Mouse (Mus musculus) ES-E14 (cell line): ENCODE data around the gene Osbpl10.

ENCODE experiments used
- CHD2 ChIP-seq: IDR thresholded peaks from 2 replicates; pipeline ENCODE4 v1.6.1; 2014; ENCODE audit warnings: mild to moderate bottlenecking, low read depth, low read length, inconsistent platforms
- HCFC1 ChIP-seq: IDR thresholded peaks from 2 replicates; pipeline ENCODE4 v1.6.1; 2012; ENCODE audit warnings: low read length, inconsistent platforms, borderline replicate concordance; ENCODE audit not compliant: insufficient read depth
- MAFK ChIP-seq: IDR thresholded peaks from 2 replicates; pipeline ENCODE4 v1.6.1; 2014; ENCODE audit warnings: mild to moderate bottlenecking, low read depth, low read length, inconsistent platforms; ENCODE audit not compliant: insufficient read depth
- ZC3H11A ChIP-seq: IDR thresholded peaks from 2 replicates; pipeline ENCODE4 v1.6.1; 2012; ENCODE audit warnings: low read depth, mild to moderate bottlenecking, inconsistent platforms, low read length, borderline replicate concordance

GRCm38 (mm10) chr9:114999771-115000146, 21.4 kb downstream of the Osbpl10 start:
- TF ChIP-seq ZC3H11A (no peak), CHD2 (no peak), HCFC1 (no peak), MAFK (no peak)
